Mouse (Mus musculus): Measurements from ENCODE around the gene Mthfd1.

The Mthfd1 gene

GRCm38 (mm10) chr12:76303474-76303873, 48.4 kb downstream of the Mthfd1 start:
- DNase-seq (ENCODE audit: low spot score in 2 of 2) = no peak

- DNase-seq (ENCODE audit: low spot score in 2 of 2) = no peak
Observed at GRCm38 (mm10) chr12:76304199-76304598, 49.1 kb downstream of the Mthfd1 start.

GRCm38 (mm10) chr12:76305107-76305506, 50.0 kb downstream of the Mthfd1 start:
- no peak for DNase-seq (ENCODE audit: low spot score in 2 of 2)

DNA sequence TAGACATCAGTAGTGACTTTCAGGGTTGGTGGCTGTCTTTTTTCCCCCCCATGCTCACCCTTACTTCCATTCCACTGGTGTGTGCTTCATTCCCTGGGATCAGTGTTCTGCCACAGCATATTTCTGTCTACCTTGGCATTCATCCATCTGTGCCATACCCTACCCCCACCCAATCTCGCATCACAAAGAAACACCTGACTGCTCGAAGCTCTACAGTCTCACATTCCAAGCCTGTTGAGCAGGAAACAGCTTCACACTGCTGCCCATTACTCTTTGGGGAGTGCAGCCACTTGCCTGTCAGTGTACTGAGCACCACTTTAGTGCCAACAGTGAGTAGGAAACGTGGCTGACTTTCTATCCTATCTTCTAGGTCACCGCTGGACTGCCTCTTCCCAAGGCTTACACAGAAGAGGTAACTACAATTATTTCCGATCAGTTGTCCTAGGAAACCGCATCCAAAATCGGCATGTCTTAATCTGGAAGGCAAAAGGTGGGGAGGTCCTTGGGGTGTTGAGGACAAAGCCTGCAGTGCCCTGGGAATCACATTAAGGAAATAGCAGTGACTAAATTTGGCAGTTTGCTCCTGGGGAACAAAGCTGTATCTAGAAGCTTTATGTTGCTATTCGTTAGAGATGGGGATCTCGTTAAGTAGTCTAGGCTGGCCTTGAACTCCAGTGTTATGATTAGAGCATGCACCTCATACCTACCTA, 51.9 kb downstream of the Mthfd1 start:
- DNase-seq (ENCODE audit: low spot score in 2 of 2) = no peak

GRCm38 (mm10) chr12:76307964-76308363, 52.9 kb downstream of the Mthfd1 start:
- DNase-seq (ENCODE audit: low spot score in 2 of 2) = peak; percentile 67 to 80

DNA sequence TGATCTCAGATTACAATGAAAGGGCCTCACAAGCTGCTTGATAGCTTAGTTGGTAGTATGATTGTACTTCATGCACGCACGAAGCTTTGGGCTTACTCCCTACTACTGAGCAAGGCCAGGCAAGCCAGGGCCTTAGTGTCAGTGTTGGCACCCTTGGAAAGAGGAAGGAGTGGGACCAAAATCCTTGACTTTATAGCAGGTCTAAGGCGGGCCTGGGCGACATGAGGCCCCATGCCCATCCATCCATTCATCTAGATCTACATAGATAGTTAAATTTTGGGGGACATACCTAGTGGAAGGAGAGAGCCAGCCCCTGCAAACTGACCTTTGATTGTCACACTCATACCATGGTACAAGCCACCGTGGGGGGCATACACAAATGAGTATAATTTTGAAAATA, 53.3 kb downstream of the Mthfd1 start:
- no peak for DNase-seq (ENCODE audit: low spot score in 2 of 2)

GRCm38 (mm10) chr12:76310007-76310406, 54.9 kb downstream of the Mthfd1 start:
- DNase-seq (ENCODE audit: low spot score in 2 of 2) = no peak

- no peak for DNase-seq (ENCODE audit: low spot score in 2 of 2)
Observed at GRCm38 (mm10) chr12:76310633-76311032, 55.5 kb downstream of the Mthfd1 start.

DNA sequence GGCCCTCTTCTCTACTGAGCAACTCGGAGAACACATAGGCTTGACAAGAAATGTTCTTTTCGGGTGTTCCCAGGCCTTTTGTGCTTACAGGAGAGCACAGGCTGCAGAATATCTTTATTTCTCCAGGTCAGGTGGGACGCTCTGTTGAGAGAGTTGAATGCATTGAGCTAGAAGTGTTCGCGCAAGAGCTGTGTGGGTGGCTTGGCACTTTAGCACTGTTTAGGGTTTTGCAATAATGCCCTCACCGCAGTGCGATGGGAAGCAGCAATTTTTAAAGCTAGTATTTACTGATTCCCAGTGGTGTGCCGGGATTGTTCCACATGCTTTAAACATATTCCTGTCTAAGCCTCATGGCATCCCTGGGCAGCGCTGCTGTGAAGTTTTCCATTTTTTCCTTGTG, 56.1 kb downstream of the Mthfd1 start:
- DNase-seq (ENCODE audit: low spot score in 2 of 2) = no peak

- no peak for DNase-seq (ENCODE audit: low spot score in 2 of 2)
Observed at GRCm38 (mm10) chr12:76311951-76312350, 56.9 kb downstream of the Mthfd1 start.

DNA sequence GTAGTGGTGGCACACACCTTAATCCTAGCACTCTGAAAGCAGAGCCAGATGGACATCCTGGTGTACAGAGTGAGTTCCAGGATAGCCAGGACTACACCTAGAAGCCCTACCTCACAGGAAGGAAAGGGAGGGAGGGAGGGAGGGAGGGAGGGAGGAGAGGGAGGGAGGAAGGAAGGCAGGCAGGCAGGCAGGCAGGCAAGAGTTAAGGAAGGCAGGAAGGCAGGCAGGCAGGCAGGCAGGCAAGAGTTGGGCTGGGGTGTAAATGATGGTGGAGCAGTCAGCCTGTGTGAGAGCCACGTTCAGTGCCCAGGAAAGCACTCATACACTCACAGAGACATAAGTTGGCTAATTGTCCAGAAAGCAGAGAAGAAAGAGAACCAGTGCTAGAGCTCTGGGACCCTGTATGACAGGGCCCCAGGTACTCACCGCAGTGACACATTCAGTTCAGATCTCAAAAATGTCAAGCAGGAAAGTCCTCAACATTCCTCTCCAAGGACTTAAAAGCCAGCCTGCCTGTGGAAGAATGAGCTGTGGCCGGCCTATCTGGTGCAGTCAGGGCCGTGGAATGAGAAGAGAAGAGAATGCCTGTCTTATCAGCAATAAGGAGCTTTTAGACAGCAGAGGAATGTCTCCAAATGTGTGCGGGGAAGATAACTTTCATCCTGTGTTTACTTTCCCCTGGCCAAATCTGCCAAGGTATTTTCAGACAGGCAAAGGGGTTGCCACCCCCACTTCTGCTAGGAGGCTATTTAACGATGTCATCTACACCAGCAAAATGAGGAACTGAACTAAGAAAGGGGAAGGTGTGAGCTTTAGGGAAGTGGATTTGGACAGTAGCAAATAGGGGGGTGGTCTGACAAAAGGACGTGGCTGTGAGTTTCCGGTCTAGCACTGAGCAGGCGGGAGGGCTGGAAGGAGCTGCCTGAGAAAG, 63.4 kb downstream of the Mthfd1 start:
- DNase-seq (ENCODE audit: low spot score in 2 of 2) = no peak

GRCm38 (mm10) chr12:76324679-76325431, 69.8 kb downstream of the Mthfd1 start, which contains the start of gene Akap5:
Gene Akap5, plus strand, starts transcription at chr12:76324891.
- peak; percentile 44 to 55 for DNase-seq (ENCODE audit: low spot score in 2 of 2)

GRCm38 (mm10) chr12:76326437-76327220, 71.5 kb downstream of the Mthfd1 start:
- DNase-seq (ENCODE audit: low spot score in 2 of 2) = peak; percentile 59 to 73

DNA sequence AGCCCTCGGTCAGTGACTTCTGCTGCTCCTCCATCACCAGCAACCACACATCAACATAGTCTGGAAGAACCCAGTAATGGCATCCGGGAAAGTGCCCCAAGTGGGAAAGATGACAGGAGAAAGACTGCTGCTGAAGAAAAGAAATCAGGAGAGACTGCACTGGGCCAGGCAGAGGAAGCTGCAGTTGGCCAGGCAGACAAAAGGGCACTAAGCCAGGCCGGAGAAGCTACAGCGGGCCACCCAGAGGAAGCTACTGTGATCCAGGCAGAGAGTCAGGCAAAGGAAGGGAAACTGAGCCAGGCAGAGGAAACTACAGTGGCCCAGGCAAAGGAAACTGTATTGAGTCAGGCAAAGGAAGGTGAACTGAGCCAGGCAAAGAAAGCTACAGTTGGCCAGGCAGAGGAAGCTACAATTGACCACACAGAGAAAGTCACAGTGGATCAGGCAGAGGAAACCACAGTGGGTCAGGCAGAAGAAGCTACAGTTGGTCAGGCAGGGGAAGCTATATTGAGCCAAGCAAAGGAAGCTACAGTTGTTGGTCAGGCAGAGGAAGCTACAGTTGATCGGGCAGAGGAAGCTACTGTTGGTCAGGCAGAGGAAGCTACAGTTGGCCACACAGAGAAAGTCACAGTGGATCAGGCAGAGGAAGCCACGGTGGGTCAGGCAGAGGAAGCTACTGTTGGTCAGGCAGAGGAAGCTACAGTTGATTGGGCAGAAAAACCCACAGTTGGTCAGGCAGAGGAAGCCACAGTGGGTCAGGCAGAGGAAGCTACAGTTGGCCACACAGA, 73.7 kb downstream of the Mthfd1 start:
- DNase-seq (ENCODE audit: low spot score in 2 of 2) = no peak

- DNase-seq (ENCODE audit: low spot score in 2 of 2) = no peak
Observed at GRCm38 (mm10) chr12:76333688-76334087, 78.6 kb downstream of the Mthfd1 start.

DNA sequence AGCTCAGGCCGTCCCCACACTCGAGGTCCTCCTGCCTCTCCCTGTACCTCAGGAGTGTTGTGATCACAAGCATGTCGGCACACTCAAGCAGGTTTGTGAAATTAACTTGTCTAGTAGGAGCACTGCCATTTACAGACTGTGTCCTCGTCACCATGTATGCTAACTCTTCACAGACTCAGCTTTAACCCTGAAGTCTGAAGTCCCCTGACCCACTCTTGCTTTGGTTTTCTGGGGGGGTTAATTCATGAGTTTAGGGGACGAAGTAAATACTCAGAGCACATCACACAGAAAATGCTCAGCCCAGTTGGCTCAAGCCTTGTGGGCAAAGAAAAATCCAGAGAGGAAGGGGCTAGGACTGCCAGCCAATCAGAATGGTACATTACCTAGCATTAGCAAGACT, 80.5 kb downstream of the Mthfd1 start:
- DNase-seq (ENCODE audit: low spot score in 2 of 2) = no peak

DNA sequence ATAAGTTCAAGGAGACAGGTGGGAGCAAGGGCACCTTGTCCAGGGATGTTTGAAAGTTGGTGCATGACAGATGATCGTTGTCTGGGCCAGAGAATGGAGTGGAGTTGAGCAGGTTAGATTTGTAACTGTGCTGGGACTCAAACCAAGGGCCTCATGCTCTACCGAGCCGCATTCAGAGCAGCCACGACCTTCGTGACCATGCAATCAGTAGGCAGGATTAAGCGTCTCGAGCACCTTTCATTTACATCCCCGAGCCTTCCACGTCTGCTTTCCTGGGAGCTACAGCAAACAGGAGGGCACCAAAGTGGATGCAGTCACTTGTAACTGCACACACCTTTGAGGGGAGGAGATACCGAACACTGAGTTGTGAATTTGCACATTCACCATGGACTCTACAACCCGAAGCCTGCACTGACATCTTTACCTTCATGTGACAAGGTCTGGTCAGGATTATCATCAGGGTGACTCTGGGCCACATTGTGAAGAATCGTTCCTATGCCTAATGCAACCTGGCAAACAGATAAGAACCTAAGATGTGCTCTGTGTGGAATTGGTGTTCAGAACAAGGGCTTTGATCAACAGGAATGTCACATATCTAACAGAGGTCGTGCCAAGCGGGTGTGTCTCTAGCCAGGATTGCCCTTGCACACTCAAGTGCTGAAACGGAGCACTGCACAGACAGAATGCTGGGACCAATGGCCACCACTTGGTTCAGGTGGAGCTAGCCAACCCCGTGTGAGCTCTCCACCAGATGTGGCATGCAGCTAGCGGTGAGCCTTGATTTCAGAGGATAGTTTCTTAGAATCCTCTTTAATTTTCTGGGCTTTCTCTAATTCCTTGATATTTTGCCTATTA, 81.2 kb downstream of the Mthfd1 start:
- DNase-seq (ENCODE audit: low spot score in 2 of 2) = no peak

DNA sequence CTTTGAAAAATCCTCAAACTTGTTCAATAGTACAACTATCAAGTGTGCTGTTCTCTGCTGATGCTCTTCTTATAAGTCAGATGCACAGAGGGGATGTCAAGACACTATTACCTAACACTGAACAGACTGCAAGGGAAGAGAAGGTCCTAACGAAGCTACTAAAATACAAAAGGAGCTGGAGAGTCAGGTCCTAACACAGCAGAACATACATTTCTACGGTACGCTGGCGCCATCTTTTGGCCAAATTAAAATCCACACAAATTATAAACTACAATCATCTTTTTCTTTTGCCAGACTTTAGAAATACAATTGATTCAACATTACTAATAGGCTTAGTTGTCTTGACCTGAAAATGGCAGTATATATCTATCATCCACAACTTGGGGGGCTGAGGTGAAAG, 86.0 kb downstream of the Mthfd1 start:
- no peak for DNase-seq (ENCODE audit: low spot score in 2 of 2)

DNA sequence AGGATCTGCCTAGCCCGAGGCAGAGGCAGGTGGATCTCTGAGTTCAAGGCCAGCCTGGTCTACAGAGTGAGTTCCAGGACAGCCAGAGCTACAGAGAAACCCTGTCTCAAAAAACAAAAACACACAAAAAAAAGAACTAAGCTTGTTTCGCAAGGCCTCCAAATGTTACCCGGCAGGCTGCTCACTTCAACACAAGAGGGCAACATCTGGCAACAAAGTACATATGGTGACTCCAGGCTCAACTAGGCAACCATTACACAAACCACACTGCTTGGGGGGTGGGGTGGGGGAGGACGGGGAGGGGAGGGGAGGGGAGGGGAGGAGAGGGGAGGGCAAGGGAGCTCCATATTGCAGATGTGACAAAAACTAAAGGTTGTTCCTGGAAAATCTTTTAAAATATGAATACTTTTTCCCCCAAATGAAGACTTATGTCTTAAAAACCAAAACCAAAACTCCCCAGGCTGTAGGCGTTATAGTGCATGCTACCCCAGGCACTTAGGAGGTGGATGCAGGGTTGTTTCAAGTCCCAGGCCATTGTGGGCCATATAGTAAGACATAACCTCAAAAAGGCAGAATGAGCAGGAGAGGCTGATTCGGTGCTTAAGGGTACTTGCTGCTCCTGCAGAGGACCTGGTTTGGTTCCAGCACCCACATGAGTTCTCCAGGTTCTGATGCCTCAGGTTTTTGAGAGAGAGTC, 90.8 kb downstream of the Mthfd1 start:
- no peak for DNase-seq (ENCODE audit: low spot score in 2 of 2)

Measured in right cerebral cortex, postnatal 36 days (tissue).